Mouse (Mus musculus): ENCODE data around the gene U2af2. TPM values are rescaled to one million over a fixed set of nuclear protein-coding genes. Genes with fewer than 3 reads are reported as not detected.
A peak's percentile ranks its signal among the peaks of the same experiment; 100 is the strongest.
"Not testable (repeated sequence)": the region's sequence is repeated elsewhere in the genome, so short reads cannot be mapped to it uniquely, and the experiment has no call there.

Gene U2af2
- total RNA-seq (2021): 100 to 1,000 TPM; 136 to 145 TPM

GRCm38 (mm10) chr7:5061774-5062359 lies at the start of gene U2af2:
Gene U2af2 (plus strand): TSS chr7:5062143.
- peak; percentile 96 for DNase-seq

- no peak for DNase-seq
Observed at GRCm38 (mm10) chr7:5012681-5013513, 49.0 kb upstream of the U2af2 start.

GRCm38 (mm10) chr7:5014251-5015117 lies 47.5 kb upstream of the U2af2 start, which contains the start of the genes Zfp524 and Fiz1:
Gene Zfp524 (plus strand): TSS chr7:5014415.
Gene Fiz1 (minus strand): TSS chr7:5014697.
- DNase-seq: peak; percentile 98

- DNase-seq: peak; percentile 95
Observed at GRCm38 (mm10) chr7:5015118-5016001, 46.6 kb upstream of the U2af2 start, which contains the start of gene Gm44973. Gene Gm44973 (plus strand): TSS chr7:5015496.

- DNase-seq: no peak
Observed at GRCm38 (mm10) chr7:5016057-5016456, 45.9 kb upstream of the U2af2 start.

- no peak for DNase-seq
Observed at GRCm38 (mm10) chr7:5016920-5017319, 45.0 kb upstream of the U2af2 start.

GRCm38 (mm10) chr7:5017352-5017751 lies 44.6 kb upstream of the U2af2 start:
- DNase-seq: peak; percentile 49

GRCm38 (mm10) chr7:5017931-5018330 lies 44.0 kb upstream of the U2af2 start:
- DNase-seq: no peak

- not testable (repeated sequence) for DNase-seq
Observed at GRCm38 (mm10) chr7:5019576-5019975, 42.4 kb upstream of the U2af2 start.

GRCm38 (mm10) chr7:5020000-5020681 lies 41.8 kb upstream of the U2af2 start, which contains the start of the genes Zfp865 and Ccdc106:
Gene Zfp865 (plus strand): TSS chr7:5020376.
Gene Ccdc106 (plus strand): TSS chr7:5020553.
- peak; percentile 99 for DNase-seq

- no peak for DNase-seq
Observed at GRCm38 (mm10) chr7:5020685-5021084, 41.3 kb upstream of the U2af2 start.

- DNase-seq: no peak
Observed at GRCm38 (mm10) chr7:5021197-5021596, 40.7 kb upstream of the U2af2 start.

GRCm38 (mm10) chr7:5029543-5029942 lies 32.4 kb upstream of the U2af2 start:
- no peak for DNase-seq

GRCm38 (mm10) chr7:5029946-5030345 lies 32.0 kb upstream of the U2af2 start:
- no peak for DNase-seq

- DNase-seq: peak; percentile 16
Observed at GRCm38 (mm10) chr7:5030554-5031275, 31.2 kb upstream of the U2af2 start.

GRCm38 (mm10) chr7:5031496-5031895 lies 30.4 kb upstream of the U2af2 start:
- no peak for DNase-seq

GRCm38 (mm10) chr7:5033818-5034217 lies 28.1 kb upstream of the U2af2 start, which contains the start of gene 4632433K11Rik:
Gene 4632433K11Rik (plus strand): TSS chr7:5034118.
- DNase-seq: no peak

GRCm38 (mm10) chr7:5035628-5036027 lies 26.3 kb upstream of the U2af2 start:
- DNase-seq: no peak

- no peak for DNase-seq
Observed at GRCm38 (mm10) chr7:5036136-5036535, 25.8 kb upstream of the U2af2 start.

- DNase-seq: no peak
Observed at GRCm38 (mm10) chr7:5037026-5037425, 24.9 kb upstream of the U2af2 start.
